Mouse (Mus musculus): ENCODE measurements around the gene Fkbp10.

Fkbp10 gene

DNA sequence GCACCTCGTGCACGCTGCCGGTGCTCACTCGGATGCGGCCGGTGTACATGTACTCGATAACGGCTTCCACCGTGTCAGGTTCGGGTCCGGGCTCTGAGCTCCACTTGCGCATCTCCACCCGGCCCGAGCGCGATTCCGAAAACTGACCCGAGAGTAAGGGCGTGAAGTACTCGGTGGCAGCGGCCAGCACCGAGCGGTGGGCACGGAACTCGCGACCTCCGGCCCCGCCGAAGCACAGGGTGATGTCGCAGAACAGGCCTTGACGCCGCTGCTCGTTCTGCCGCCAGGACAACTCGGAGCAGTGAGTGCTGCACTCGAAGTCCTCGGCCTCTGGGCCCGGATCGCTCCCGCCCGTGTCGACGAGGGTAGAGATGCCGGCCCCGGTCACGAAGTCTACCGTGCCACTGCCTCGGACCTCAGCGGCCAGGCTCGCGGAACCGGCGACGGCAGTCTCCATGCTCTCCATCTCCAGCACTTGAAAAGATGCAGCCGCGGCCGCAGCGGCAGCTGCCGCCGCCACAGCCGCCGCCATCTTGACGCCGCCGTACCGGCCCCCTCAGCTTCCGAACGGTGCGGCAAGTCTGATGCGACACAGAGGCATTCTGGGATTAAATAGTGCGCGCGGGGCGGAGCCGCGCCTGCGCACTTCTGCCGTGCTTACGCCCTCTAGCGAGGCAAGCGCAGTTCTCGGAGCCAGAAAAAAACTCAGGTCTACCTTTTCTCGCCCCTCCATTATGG, 56.9 kb downstream of the Fkbp10 start, which contains the start of gene Klhl11:
Gene Klhl11 (minus strand): TSS at position 545 of the 738 bp plus-strand sequence.
- DNase-seq: peak; percentile 88 to 92

DNA sequence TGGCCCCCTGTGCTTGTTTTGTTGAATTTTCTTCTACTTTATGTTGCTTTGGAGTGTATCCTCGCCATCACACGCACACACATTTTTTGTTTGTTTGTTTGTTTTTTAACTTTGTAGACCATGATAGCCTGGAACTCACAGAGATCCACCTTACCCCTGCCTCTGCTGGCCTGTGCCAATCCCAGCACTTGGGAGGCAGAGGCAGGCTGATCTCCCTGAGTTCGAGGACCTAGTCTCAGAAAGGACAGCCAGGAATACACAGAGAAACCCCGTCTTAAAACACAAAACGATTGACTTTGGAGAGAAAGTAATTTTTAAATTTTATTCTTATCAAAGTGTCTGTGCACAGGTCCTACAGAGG, 57.4 kb downstream of the Fkbp10 start:
- no peak for DNase-seq

Data from kidney, postnatal 36 days (tissue).